Mouse (Mus musculus) heart, embryonic 10.5 days (tissue): ENCODE results near the gene Ptprc. TPM values are rescaled to one million over a fixed set of nuclear protein-coding genes. Genes with fewer than 3 reads are reported as not detected.

ENCODE experiments used
- DNase-seq: peaks from one replicate; pipeline ENCODE4 v3.0.0-alpha.2; 2017; ENCODE audit warnings: low spot score
- H3K27ac ChIP-seq: fragments of 300-500 bp; sonication (generic); 2 replicates; pipeline ENCODE4 v1.5.1; 2016; ENCODE audit warnings: mild to moderate bottlenecking
- H3K27me3 ChIP-seq: fragments of 300-500 bp; sonication (generic); 2 replicates; pipeline ENCODE4 v1.6.1; 2016; ENCODE audit warnings: mild to moderate bottlenecking; ENCODE audit not compliant: poor library complexity, insufficient read depth, severe bottlenecking
- H3K36me3 ChIP-seq: fragments of 300-500 bp; sonication (generic); 2 replicates; pipeline ENCODE4 v1.6.1; 2016; ENCODE audit warnings: mild to moderate bottlenecking, moderate library complexity
- H3K4me1 ChIP-seq: fragments of 300-500 bp; sonication (generic); 2 replicates; pipeline ENCODE4 v1.6.1; 2016; ENCODE audit warnings: mild to moderate bottlenecking
- H3K4me3 ChIP-seq: fragments of 300-500 bp; sonication (generic); 2 replicates; pipeline ENCODE4 v1.5.1; 2016; ENCODE audit warnings: mild to moderate bottlenecking, moderate library complexity
- H3K9me3 ChIP-seq: fragments of 300-500 bp; sonication (generic); 2 replicates; pipeline ENCODE4 v1.6.1; 2016; ENCODE audit warnings: mild to moderate bottlenecking, moderate library complexity
- WGBS: fragments of 180-500 bp; shearing (Covaris S2); methylation state at CpG from one replicate; pipeline ENCODE4 v1.1.7; 2016; 5-methylcytosine and 5-hydroxymethylcytosine counted together
- polyA plus RNA-seq: library from polyadenylated mRNA; unstranded; fragments of >200 nt; fragmentation: Nextera tagmentation; extraction: Ambion mirVana; gene quantifications from 2 replicates; pipeline ENCODE4 v1.2.1, GENCODE M21; 2016

The Ptprc gene
- 0.48 and 0.57 TPM in 2 replicates for polyA plus RNA-seq

- Histone ChIP-seq H3K4me1 (no peaks in the 10 kb centered on the region), H3K9me3 (no peaks in the 10 kb centered on the region), H3K27ac (no peak within 1 kb of the TSS), H3K4me3 (no peak within 1 kb of the TSS), H3K36me3 (no peaks in the 10 kb centered on the region), H3K27me3 (no peaks in the 10 kb centered on the region)
- WGBS = 67% methylated on average over 4 of the region's 4 CpGs
- DNase-seq = no peak
Observed at GRCm38 (mm10) chr1:138175494-138175893, at the start of gene Ptprc. Gene Ptprc (minus strand): TSS chr1:138175708.

- Histone ChIP-seq H3K4me3 (no peak overlapping the region), H3K9me3 (no peaks in the 10 kb centered on the region), H3K27me3 (no peaks in the 10 kb centered on the region), H3K4me1 (no peaks in the 10 kb centered on the region), H3K36me3 (no peaks in the 10 kb centered on the region), H3K27ac (no peak overlapping the region)
- DNase-seq = no peak
- 81% methylated on average over 3 of the region's 3 CpGs for WGBS
Observed at GRCm38 (mm10) chr1:138214736-138215458, 39.4 kb upstream of the Ptprc start.

GRCm38 (mm10) chr1:138210387-138211024 lies 35.0 kb upstream of the Ptprc start:
- Histone ChIP-seq H3K36me3 (no peaks in the 10 kb centered on the region), H3K27ac (no peak overlapping the region), H3K27me3 (no peaks in the 10 kb centered on the region), H3K4me3 (no peak overlapping the region), H3K9me3 (no peaks in the 10 kb centered on the region), H3K4me1 (no peaks in the 10 kb centered on the region)
- no peak for DNase-seq
- WGBS = 77% methylated on average over 3 of the region's 3 CpGs

- no peak overlapping the region for H3K4me3 ChIP-seq
- H3K9me3 ChIP-seq = no peaks in the 10 kb centered on the region
- H3K27ac ChIP-seq = no peak overlapping the region
- H3K27me3 ChIP-seq = no peaks in the 10 kb centered on the region
- DNase-seq = no peak
- H3K4me1 ChIP-seq = no peaks in the 10 kb centered on the region
- WGBS = 79% methylated on average over 3 of the region's 3 CpGs
- H3K36me3 ChIP-seq = no peaks in the 10 kb centered on the region
Observed at GRCm38 (mm10) chr1:138209751-138210150, 34.2 kb upstream of the Ptprc start.

- Histone ChIP-seq H3K9me3 (no peaks in the 10 kb centered on the region), H3K4me1 (no peaks in the 10 kb centered on the region), H3K36me3 (no peaks in the 10 kb centered on the region), H3K4me3 (no peak overlapping the region), H3K27me3 (no peaks in the 10 kb centered on the region), H3K27ac (no peak overlapping the region)
- no peak for DNase-seq
- 77% methylated on average over 7 of the region's 7 CpGs for WGBS
Observed at GRCm38 (mm10) chr1:138206041-138206440, 30.5 kb upstream of the Ptprc start.

- Histone ChIP-seq H3K36me3 (no peaks in the 10 kb centered on the region), H3K4me1 (peaks cover 7% of the 10 kb centered on the region; the same call in 1 of the 2 replicates), H3K27me3 (no peaks in the 10 kb centered on the region), H3K4me3 (no peak overlapping the region), H3K9me3 (no peaks in the 10 kb centered on the region), H3K27ac (no peak overlapping the region)
- no peak for DNase-seq
- WGBS = 68% methylated on average over 8 of the region's 8 CpGs
Observed at GRCm38 (mm10) chr1:138191689-138192508, 16.4 kb upstream of the Ptprc start.

GRCm38 (mm10) chr1:138188131-138188530 lies 12.6 kb upstream of the Ptprc start:
- Histone ChIP-seq H3K27me3 (no peaks in the 10 kb centered on the region), H3K4me3 (no peak overlapping the region), H3K27ac (no peak overlapping the region), H3K4me1 (peaks cover 7% of the 10 kb centered on the region; the same call in 1 of the 2 replicates), H3K9me3 (no peaks in the 10 kb centered on the region), H3K36me3 (no peaks in the 10 kb centered on the region)
- DNase-seq = no peak
- 75% methylated on average over 4 of the region's 4 CpGs for WGBS

GRCm38 (mm10) chr1:138185904-138186303 lies 10.4 kb upstream of the Ptprc start:
- H3K4me3 ChIP-seq = no peak overlapping the region
- H3K27me3 ChIP-seq = no peaks in the 10 kb centered on the region
- H3K27ac ChIP-seq = no peak overlapping the region
- WGBS = 76% methylated on average over 4 of the region's 4 CpGs
- H3K36me3 ChIP-seq = no peaks in the 10 kb centered on the region
- H3K9me3 ChIP-seq = no peaks in the 10 kb centered on the region
- H3K4me1 ChIP-seq = no peaks in the 10 kb centered on the region
- DNase-seq = no peak

- no peaks in the 10 kb centered on the region for H3K27me3 ChIP-seq
- H3K9me3 ChIP-seq = no peaks in the 10 kb centered on the region
- no peak for DNase-seq
- no peaks in the 10 kb centered on the region for H3K36me3 ChIP-seq
- no peak overlapping the region for H3K27ac ChIP-seq
- no peak overlapping the region for H3K4me3 ChIP-seq
- no peaks in the 10 kb centered on the region for H3K4me1 ChIP-seq
Observed at GRCm38 (mm10) chr1:138180081-138180480, 4.6 kb upstream of the Ptprc start.

- Histone ChIP-seq H3K27ac (no peak overlapping the region), H3K36me3 (no peaks in the 10 kb centered on the region), H3K9me3 (no peaks in the 10 kb centered on the region), H3K4me3 (no peak overlapping the region), H3K4me1 (no peaks in the 10 kb centered on the region), H3K27me3 (no peaks in the 10 kb centered on the region)
- DNase-seq = no peak
- 79% methylated on average over 9 of the region's 9 CpGs for WGBS
Observed at GRCm38 (mm10) chr1:138174705-138175492, 609 bp downstream of the Ptprc start.

GRCm38 (mm10) chr1:138174143-138174542 lies 1.4 kb downstream of the Ptprc start:
- Histone ChIP-seq H3K36me3 (no peaks in the 10 kb centered on the region), H3K4me1 (no peaks in the 10 kb centered on the region), H3K9me3 (no peaks in the 10 kb centered on the region), H3K4me3 (no peak overlapping the region), H3K27ac (no peak overlapping the region), H3K27me3 (no peaks in the 10 kb centered on the region)
- WGBS = 88% methylated on average over 4 of the region's 4 CpGs
- no peak for DNase-seq

- Histone ChIP-seq H3K36me3 (no peaks in the 10 kb centered on the region), H3K9me3 (no peaks in the 10 kb centered on the region), H3K27me3 (no peaks in the 10 kb centered on the region), H3K4me3 (no peak overlapping the region), H3K27ac (no peak overlapping the region), H3K4me1 (no peaks in the 10 kb centered on the region)
- WGBS = 79% methylated on average over 6 of the region's 6 CpGs
- DNase-seq = no peak
Observed at GRCm38 (mm10) chr1:138173669-138174068, 1.8 kb downstream of the Ptprc start.
